Mouse (Mus musculus) kidney, embryonic 14.5 days (tissue): Measurements from ENCODE around the gene Apaf1. TPM values are rescaled to one million over a fixed set of nuclear protein-coding genes. Genes with fewer than 3 reads are reported as not detected.

Experiments used
- ATAC-seq: fragments of 200-750 bp; cut with Nextera tagmentation; 2 replicates; pipeline ENCODE4 v1.8.0; 2017; ENCODE audit warnings: moderate number of reproducible peaks, mild to moderate bottlenecking, moderate TSS enrichment, moderate library complexity; ENCODE audit not compliant: low FRiP score, low TSS enrichment
- H3K27ac ChIP-seq: fragments of 300-500 bp; sonication (generic); 2 replicates; pipeline ENCODE4 v1.5.1; 2014; ENCODE audit warnings: low read depth, mild to moderate bottlenecking, low read length, moderate library complexity, mixed read lengths
- H3K27me3 ChIP-seq: fragments of 300-500 bp; sonication (generic); 2 replicates; pipeline ENCODE4 v1.6.1; 2014; ENCODE audit warnings: mild to moderate bottlenecking, low read length; ENCODE audit not compliant: control insufficient read depth, insufficient read depth
- H3K36me3 ChIP-seq: fragments of 300-500 bp; sonication (generic); 2 replicates; pipeline ENCODE4 v1.6.1; 2014; ENCODE audit warnings: low read length, mixed read lengths; ENCODE audit not compliant: control insufficient read depth, insufficient read depth
- H3K4me1 ChIP-seq: fragments of 300-500 bp; sonication (generic); 2 replicates; pipeline ENCODE4 v1.6.1; 2014; ENCODE audit warnings: low read length, mixed read lengths; ENCODE audit not compliant: control insufficient read depth, insufficient read depth
- H3K4me2 ChIP-seq: fragments of 300-500 bp; sonication (generic); replicated peaks from 2 replicates; pipeline ENCODE4 v1.6.1; 2014; ENCODE audit warnings: low read depth, mild to moderate bottlenecking, low read length
- H3K4me3 ChIP-seq: fragments of 300-500 bp; sonication (generic); 2 replicates; pipeline ENCODE4 v1.5.1; 2014; ENCODE audit warnings: mild to moderate bottlenecking, low read length
- H3K9ac ChIP-seq: fragments of 300-500 bp; sonication (generic); 2 replicates; pipeline ENCODE4 v1.6.1; 2014; ENCODE audit warnings: low read depth, mild to moderate bottlenecking, low read length, moderate library complexity
- H3K9me3 ChIP-seq: fragments of 300-500 bp; sonication (generic); 2 replicates; pipeline ENCODE4 v1.6.1; 2016; ENCODE audit warnings: low read length; ENCODE audit not compliant: control insufficient read depth
- WGBS: fragments of 180-500 bp; shearing (Covaris S2); extraction: QIAGEN DNeasy Blood & Tissue Kit; methylation state at CpG from one replicate; pipeline ENCODE4 v1.1.7; 2014; 5-methylcytosine and 5-hydroxymethylcytosine counted together
- polyA plus RNA-seq: library from polyadenylated mRNA; unstranded; fragments of >200 nt; fragmentation: Nextera tagmentation; extraction: Ambion mirVana; gene quantifications from 2 replicates; pipeline ENCODE4 v1.2.1, GENCODE M21; 2014

Apaf1 gene
- 17.8 and 26.2 TPM in 2 replicates for polyA plus RNA-seq

DNA sequence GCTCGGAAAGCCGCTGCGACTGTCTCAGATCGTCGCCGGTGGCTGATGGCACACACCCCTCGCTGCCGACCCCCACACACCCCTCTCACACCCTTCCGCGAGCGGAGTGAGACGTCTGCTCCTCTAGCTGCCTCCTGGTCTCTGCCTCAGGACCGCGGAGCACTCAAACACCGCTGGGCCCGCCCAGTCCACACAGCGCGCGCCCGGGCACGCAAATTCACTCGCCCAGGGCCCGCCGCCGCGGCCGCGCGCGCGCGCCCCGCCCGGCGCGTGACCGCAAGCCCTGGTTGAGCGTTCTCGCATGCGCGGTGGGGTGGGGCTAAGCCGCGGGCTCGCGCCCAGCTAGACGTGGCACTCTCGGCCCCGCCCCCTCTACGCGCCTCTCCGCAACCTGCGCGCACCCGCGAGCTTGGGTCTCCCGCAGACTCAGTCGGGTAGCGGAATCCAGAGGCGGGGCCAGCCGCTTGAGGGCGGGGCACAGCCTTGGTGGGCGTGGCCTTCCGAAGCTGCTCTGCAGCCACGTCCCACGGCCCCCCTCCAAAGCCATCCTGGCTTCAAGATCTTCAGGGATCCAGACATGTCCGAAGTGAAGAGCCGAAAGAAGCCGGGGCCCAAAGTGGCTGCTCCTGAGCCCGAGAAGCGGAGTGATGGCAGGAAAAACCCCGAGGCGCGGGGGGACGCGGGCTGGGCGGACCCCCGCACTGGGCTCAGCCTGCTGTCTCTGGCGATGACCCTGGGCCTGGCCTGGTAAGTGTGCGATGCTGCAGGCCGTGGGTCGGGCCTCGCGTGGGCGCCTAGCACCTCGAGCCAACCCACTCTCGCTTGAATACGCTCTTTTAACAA is at the start of gene Apaf1, which contains the start of gene Ikbip:
Gene Apaf1, minus strand, starts transcription at position 221 of the 843 bp plus-strand sequence.
Gene Ikbip, plus strand, starts transcription at position 391 of the 843 bp plus-strand sequence.
- Histone ChIP-seq H3K9ac (peak within 1 kb of the TSS; percentile 84), H3K4me2 (peak within 1 kb of the TSS; percentile 74), H3K4me3 (peak within 1 kb of the TSS; percentile 78), H3K27me3 (no peaks in the 10 kb centered on the region), H3K27ac (peak within 1 kb of the TSS; percentile 78), H3K4me1 (no peaks in the 10 kb centered on the region), H3K9me3 (no peaks in the 10 kb centered on the region), H3K36me3 (0 out of 2 replicates have a peak, but pooled peaks cover 2% of the 10 kb centered on the region)
- ATAC-seq = peak; percentile 96
- under 1% methylated on average over 80 of the region's 87 CpGs for WGBS

DNA sequence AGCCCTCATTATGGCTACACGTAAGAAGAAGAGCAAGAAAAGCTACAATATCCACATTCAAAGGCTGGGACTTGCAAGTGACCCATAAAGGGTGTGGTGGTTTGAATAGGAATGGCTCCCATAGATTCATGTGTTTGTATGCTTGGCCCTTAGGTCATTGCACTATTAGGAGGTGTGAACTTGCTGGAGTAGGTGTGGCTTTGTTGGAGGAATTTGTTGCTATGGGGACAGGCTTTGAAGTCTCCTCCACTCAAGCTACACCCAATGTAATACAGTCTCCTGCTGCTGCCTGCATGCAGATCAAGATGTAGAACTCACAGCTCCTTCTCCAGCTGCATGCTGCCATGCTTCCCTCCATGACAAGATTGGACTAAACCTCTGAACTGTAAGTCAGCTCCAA is 49.0 kb upstream of the Apaf1 start:
- Histone ChIP-seq H3K4me1 (no peaks in the 10 kb centered on the region), H3K27ac (no peak overlapping the region), H3K36me3 (no peaks in the 10 kb centered on the region), H3K9me3 (no peaks in the 10 kb centered on the region), H3K27me3 (no peaks in the 10 kb centered on the region), H3K9ac (no peak overlapping the region), H3K4me3 (no peak overlapping the region), H3K4me2 (no peak overlapping the region)
- no peak for ATAC-seq
- WGBS = 91% methylated on average over 1 of the region's 1 CpGs

DNA sequence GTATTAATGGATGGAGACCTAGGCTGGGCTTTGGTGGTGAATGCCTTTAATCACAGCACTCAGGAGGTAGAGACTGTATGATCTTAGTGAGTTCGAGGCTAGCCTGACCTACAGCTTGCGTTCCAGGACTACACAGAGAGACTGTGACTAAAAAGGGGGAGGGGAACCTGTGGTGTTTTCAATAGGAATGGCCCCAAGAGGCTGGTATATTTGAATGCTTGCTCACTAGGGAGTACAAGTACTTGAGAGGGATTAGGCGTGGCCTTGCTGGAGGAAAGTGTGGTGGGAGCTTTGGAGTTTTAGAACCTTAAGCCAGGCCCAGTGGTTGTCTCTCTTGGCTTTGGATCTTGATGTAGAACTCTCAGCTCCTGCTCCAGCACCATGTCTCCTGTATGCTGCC is 48.2 kb upstream of the Apaf1 start:
- Histone ChIP-seq H3K4me1 (no peaks in the 10 kb centered on the region), H3K9ac (no peak overlapping the region), H3K36me3 (no peaks in the 10 kb centered on the region), H3K9me3 (no peaks in the 10 kb centered on the region), H3K4me2 (no peak overlapping the region), H3K4me3 (no peak overlapping the region), H3K27ac (no peak overlapping the region), H3K27me3 (no peaks in the 10 kb centered on the region)
- 88% methylated on average over 3 of the region's 3 CpGs for WGBS
- no peak for ATAC-seq

DNA sequence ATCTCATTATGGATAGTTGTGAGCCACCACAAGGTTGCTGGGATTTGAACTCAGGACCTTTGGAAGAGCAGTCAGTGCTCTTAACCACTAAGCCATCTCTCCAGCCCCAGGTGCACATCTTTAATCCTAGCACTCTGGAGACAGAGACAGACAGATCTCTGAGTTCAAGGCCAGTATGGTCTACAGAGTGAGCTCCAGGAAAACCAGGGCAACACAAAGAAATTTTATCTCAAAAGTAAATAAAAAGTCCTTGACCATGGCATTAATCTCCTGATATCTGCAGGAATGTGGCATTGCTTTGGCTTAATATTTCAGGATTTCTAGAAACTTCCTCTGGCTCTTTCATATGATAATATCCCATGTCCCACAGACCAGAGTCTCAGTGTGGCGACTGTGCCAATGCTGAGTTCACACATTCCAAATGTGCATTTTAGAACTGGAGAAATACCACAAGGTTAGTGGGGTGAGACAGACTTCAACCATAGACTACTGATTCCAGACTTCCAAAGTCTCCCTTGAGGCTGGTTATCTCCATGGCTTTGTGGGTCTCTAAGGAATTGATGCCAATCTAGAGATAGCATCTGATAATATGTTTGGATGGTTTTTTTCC is 46.1 kb upstream of the Apaf1 start:
- no peak overlapping the region for H3K4me2 ChIP-seq
- H3K4me1 ChIP-seq = no peaks in the 10 kb centered on the region
- no peaks in the 10 kb centered on the region for H3K9me3 ChIP-seq
- no peak overlapping the region for H3K9ac ChIP-seq
- 57% methylated on average over 1 of the region's 1 CpGs for WGBS
- H3K27me3 ChIP-seq = no peaks in the 10 kb centered on the region
- H3K36me3 ChIP-seq = no peaks in the 10 kb centered on the region
- no peak overlapping the region for H3K4me3 ChIP-seq
- ATAC-seq = no peak
- H3K27ac ChIP-seq = no peak overlapping the region

DNA sequence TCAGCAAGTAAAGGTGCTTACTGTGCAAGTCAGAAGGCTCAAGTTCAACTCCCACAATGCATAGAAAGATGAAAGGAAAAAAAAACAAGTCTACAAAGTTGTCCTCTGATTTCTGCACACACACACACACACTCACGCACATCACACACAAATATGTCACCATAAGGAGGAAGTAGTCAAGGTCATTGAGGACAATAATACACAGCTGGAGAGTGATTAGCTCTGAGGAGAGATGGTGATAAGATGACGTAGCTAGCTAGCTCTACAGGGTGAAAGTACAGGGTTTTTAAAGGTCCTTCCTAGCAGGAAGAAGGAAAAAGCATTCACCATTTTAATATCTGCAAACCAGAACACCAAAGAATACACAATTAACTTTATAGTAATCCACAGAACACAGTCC is 44.8 kb upstream of the Apaf1 start:
- no peak overlapping the region for H3K27ac ChIP-seq
- peaks cover 4% of the 10 kb centered on the region; the same call in 1 of the 2 replicates for H3K4me1 ChIP-seq
- no peaks in the 10 kb centered on the region for H3K27me3 ChIP-seq
- no peak overlapping the region for H3K4me2 ChIP-seq
- 68% methylated on average over 2 of the region's 2 CpGs for WGBS
- no peak for ATAC-seq
- no peak overlapping the region for H3K4me3 ChIP-seq
- peaks cover under 1% of the 10 kb centered on the region; the same call in 1 of the 2 replicates for H3K36me3 ChIP-seq
- no peaks in the 10 kb centered on the region for H3K9me3 ChIP-seq
- no peak overlapping the region for H3K9ac ChIP-seq

DNA sequence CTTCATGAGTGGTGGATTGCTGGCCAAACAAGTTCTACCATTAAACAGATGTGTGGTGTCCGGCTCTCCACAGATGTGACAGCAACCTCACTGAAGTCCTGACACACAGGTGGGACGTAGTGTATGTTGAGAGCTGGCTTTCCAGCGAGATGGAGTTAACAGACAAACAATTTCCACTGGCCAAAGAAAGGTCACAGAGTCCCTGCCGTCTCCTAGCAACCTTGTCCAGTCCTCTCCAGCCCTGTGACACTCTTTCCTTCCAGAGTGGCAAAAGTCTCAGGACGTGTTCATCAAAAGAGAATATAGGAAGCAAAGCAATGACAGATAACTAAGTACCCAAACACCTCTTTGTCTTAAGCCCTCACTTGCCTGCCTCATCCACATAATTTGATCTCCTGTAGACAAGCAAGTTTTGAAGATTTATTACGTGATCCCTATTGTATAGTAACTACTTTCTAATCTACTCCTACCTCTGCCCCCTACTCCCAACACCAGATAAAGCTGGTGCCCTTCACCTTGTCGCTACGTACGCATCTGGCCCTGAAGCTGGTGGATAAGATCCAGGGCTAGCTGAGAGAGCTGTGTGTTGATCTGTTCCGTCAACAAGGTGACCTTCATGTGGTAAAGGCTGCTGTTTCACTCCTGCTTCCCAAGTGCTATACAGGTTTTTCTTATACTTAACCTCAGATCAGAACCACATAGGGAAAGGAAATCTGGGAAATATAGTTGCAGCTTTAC is 44.2 kb upstream of the Apaf1 start:
- no peaks in the 10 kb centered on the region for H3K9me3 ChIP-seq
- no peak overlapping the region for H3K27ac ChIP-seq
- no peak overlapping the region for H3K9ac ChIP-seq
- no peak overlapping the region for H3K4me3 ChIP-seq
- peaks cover 7% of the 10 kb centered on the region for H3K36me3 ChIP-seq
- ATAC-seq = no peak
- no peak overlapping the region for H3K4me2 ChIP-seq
- H3K27me3 ChIP-seq = no peaks in the 10 kb centered on the region
- H3K4me1 ChIP-seq = peaks cover 11% of the 10 kb centered on the region
- 62% methylated on average over 10 of the region's 10 CpGs for WGBS

DNA sequence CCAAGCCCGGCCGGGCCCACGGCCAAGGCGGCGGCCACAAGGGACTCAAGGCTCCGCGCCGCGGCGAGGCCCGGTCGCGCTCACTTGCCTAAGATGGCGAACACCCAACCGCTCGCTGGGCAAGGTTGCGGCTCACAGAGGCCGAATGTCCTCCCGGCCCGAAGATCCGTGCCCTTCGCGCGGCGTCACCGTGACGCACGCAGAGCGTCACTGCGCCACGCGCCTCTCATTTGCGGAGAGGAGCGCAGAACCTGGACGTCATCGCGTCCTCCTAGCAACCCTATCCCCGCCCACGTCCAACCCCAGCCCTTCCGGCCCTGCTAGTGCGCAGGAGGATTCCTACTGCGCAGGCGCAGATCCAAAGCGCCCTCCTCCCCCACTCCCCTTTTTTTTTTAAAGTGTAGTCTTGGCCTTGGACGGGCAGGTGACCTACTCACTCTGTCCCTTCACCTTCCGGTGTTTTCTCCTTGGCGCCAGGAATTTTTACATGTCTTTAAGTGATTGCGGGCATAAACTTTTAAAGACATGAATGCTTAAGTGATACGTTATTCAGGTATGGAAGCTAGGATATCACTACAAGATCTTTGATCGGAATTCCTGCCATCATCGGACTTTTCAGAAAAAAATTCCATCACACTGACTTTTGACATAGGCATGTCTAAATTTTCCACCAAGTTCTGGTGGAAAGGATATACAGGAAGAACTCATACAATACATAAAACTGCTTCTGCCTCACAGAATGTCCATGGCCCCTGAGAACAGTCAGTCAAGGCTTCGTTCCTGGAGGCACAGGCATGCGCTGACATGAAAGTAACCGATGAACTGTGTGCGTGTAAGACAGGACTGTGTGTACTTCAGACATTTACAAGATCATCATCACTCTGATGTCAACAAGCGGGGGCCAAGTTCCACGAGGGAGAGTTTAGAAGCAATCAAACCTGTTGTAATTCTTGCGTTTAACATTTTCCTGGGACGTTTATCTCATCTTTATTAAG is 41.6 kb upstream of the Apaf1 start, which contains the start of gene Slc25a3:
Gene Slc25a3, minus strand, starts transcription at position 232 of the 995 bp plus-strand sequence.
- peak within 1 kb of the TSS; percentile 87 for H3K27ac ChIP-seq
- WGBS = 11% methylated on average over 59 of the region's 59 CpGs
- peak within 1 kb of the TSS; percentile 100 for H3K4me3 ChIP-seq
- H3K9ac ChIP-seq = peak within 1 kb of the TSS; percentile 98
- H3K27me3 ChIP-seq = no peaks in the 10 kb centered on the region
- peaks cover 14% of the 10 kb centered on the region for H3K4me1 ChIP-seq
- peaks cover 32% of the 10 kb centered on the region for H3K36me3 ChIP-seq
- peak; percentile 99 for ATAC-seq
- no peaks in the 10 kb centered on the region for H3K9me3 ChIP-seq
- H3K4me2 ChIP-seq = peak within 1 kb of the TSS; percentile 55

DNA sequence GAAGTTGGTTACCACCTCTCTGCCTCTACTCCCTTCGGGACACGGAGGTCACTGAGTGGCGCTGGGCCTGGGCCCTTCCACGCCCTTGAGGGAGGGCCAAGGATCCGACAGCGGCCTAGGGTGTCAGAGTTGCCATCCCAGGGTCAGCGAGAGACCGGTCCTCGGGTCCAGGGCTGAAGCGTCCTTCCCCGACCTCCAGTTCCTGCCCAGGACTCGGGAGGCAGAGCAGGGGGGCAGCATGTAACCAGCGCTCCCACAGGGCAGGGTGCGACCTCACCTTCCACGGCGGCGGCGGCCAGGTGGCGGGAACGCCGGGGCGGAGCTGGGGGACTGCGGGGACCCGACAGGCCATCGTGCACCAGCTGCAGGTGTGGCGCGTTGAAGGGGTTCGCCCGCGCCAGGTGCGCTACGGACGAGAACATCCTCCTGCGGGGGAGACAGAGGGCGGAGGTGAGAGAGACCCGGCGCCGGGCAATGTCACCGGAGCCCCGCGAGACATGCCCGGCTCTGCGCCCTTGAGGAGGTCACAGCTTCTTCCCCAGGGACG is 40.8 kb upstream of the Apaf1 start:
- Histone ChIP-seq H3K4me1 (peaks cover 14% of the 10 kb centered on the region), H3K9ac (peak overlapping the region; percentile 98), H3K4me3 (peak overlapping the region; percentile 100), H3K4me2 (peak overlapping the region; percentile 55), H3K27ac (peak overlapping the region; percentile 87), H3K36me3 (peaks cover 39% of the 10 kb centered on the region), H3K27me3 (no peaks in the 10 kb centered on the region), H3K9me3 (no peaks in the 10 kb centered on the region)
- under 1% methylated on average over 37 of the region's 44 CpGs for WGBS
- peak; percentile 62 for ATAC-seq
